Mouse (Mus musculus) right cerebral cortex, adult 2 months (tissue): ENCODE data around the gene Cd28.

Experiments
- DNase-seq, 2 experiments: peaks; one replicate each; pipeline ENCODE4 v3.0.0; 2021 to 2022; ENCODE audit warnings: low spot score in 2 of 2

Gene Cd28

GRCm38 (mm10) chr1:60750201-60750765 lies 33.7 kb downstream of the Cd28 start:
- no peak for DNase-seq

- DNase-seq: no peak
Observed at GRCm38 (mm10) chr1:60751011-60751410, 34.4 kb downstream of the Cd28 start.

GRCm38 (mm10) chr1:60752986-60753385 lies 36.4 kb downstream of the Cd28 start:
- no peak for DNase-seq

GRCm38 (mm10) chr1:60753981-60754380 lies 37.4 kb downstream of the Cd28 start:
- DNase-seq: no peak

- DNase-seq: no peak
Observed at GRCm38 (mm10) chr1:60755391-60756243, 39.0 kb downstream of the Cd28 start.

GRCm38 (mm10) chr1:60757631-60758030 lies 41.0 kb downstream of the Cd28 start:
- no peak for DNase-seq

GRCm38 (mm10) chr1:60758226-60758625 lies 41.6 kb downstream of the Cd28 start:
- no peak for DNase-seq

GRCm38 (mm10) chr1:60759563-60760335 lies 43.1 kb downstream of the Cd28 start:
- DNase-seq: no peak

GRCm38 (mm10) chr1:60760475-60760874 lies 43.9 kb downstream of the Cd28 start:
- DNase-seq: no peak

GRCm38 (mm10) chr1:60761528-60762171 lies 45.0 kb downstream of the Cd28 start:
- no peak for DNase-seq

GRCm38 (mm10) chr1:60762451-60762850 lies 45.9 kb downstream of the Cd28 start:
- no peak for DNase-seq

GRCm38 (mm10) chr1:60762916-60763315 lies 46.3 kb downstream of the Cd28 start:
- no peak for DNase-seq

- no peak for DNase-seq
Observed at GRCm38 (mm10) chr1:60771771-60772170, 55.2 kb downstream of the Cd28 start.

- DNase-seq: no peak
Observed at GRCm38 (mm10) chr1:60773231-60773630, 56.6 kb downstream of the Cd28 start.

- DNase-seq: no peak
Observed at GRCm38 (mm10) chr1:60776166-60776565, 59.6 kb downstream of the Cd28 start.

GRCm38 (mm10) chr1:60776906-60777305 lies 60.3 kb downstream of the Cd28 start:
- DNase-seq: no peak

- DNase-seq: no peak
Observed at GRCm38 (mm10) chr1:60778465-60779115, 62.0 kb downstream of the Cd28 start.

GRCm38 (mm10) chr1:60779176-60779575 lies 62.6 kb downstream of the Cd28 start:
- no peak for DNase-seq

GRCm38 (mm10) chr1:60781666-60782065 lies 65.1 kb downstream of the Cd28 start:
- DNase-seq: no peak

- peak; percentile 11 to 29 for DNase-seq
Observed at GRCm38 (mm10) chr1:60793717-60794116, 77.1 kb downstream of the Cd28 start.

GRCm38 (mm10) chr1:60795677-60796205 lies 79.1 kb downstream of the Cd28 start:
- DNase-seq: peak; percentile 47 to 53
